Mouse (Mus musculus): ENCODE measurements around the gene Elmod1. TPM values are rescaled to one million over a fixed set of nuclear protein-coding genes. Genes with fewer than 3 reads are reported as not detected.
"Not testable (repeated sequence)": the region's sequence is repeated elsewhere in the genome, so short reads cannot be mapped to it uniquely, and the experiment has no call there.

Elmod1 gene
- not detected in 2 replicates for total RNA-seq (2015; ENCODE audit: low replicate concordance)
- not detected in 2 replicates for total RNA-seq (2017; ENCODE audit: low replicate concordance)

- ATAC-seq (replicated peaks; ENCODE audit: low FRiP score, poor library complexity, severe bottlenecking) = no peak
Measured at GRCm38 (mm10) chr9:53975122-53975518, at the start of gene Elmod1. Gene Elmod1 (minus strand): TSS chr9:53975301.

DNA sequence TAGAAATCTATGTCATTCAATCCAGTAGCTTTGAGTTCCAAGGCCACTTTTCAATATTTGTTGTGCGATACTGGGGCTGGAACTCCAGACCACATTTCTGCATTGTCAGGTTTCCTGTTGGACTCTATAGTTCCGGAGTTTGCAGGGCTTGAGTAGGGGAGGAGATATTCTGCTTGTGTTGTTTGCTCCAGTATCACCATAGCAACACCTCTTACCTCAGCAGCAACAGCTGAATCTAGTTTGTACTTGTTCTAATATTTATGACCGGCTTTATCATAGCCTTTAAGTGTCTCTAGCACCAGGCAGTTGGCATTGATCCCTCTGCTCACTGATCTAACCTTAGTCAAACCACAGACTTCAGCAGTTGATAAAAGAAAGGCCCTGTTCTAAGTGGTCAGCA is 47.7 kb upstream of the Elmod1 start:
- no peak for ATAC-seq (replicated peaks; ENCODE audit: low FRiP score, poor library complexity, severe bottlenecking)

- no peak for ATAC-seq (replicated peaks; ENCODE audit: low FRiP score, poor library complexity, severe bottlenecking)
Measured at GRCm38 (mm10) chr9:53994528-53994927, 19.4 kb upstream of the Elmod1 start.

GRCm38 (mm10) chr9:53992567-53992966 is 17.5 kb upstream of the Elmod1 start:
- not testable (repeated sequence) for ATAC-seq (replicated peaks; ENCODE audit: low FRiP score, poor library complexity, severe bottlenecking)

- 0 out of 2 replicates have a peak, but pooled peaks have one; percentile 65 for ATAC-seq (replicated peaks; ENCODE audit: low FRiP score, poor library complexity, severe bottlenecking)
Measured at GRCm38 (mm10) chr9:53990921-53991320, 15.8 kb upstream of the Elmod1 start.

DNA sequence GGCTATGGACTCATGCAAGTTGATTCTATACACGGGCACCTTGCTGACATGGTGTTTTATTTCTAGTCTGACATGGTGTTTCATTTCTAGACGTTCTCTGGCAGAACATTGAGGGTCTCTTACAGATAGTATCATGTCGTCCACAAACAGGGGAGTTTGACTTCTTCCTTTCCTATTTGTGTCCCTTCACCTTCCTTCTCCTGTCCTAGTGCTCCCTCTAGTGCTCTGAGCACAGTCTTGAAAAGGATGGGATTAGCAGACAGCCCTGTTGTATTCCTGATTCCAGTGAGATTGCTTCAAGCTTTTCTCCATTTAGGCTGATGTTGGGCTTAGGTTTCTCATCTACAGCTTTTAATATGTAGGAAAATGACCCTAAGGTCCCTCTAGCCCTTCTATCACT is 11.9 kb upstream of the Elmod1 start:
- ATAC-seq (replicated peaks; ENCODE audit: low FRiP score, poor library complexity, severe bottlenecking) = no peak

DNA sequence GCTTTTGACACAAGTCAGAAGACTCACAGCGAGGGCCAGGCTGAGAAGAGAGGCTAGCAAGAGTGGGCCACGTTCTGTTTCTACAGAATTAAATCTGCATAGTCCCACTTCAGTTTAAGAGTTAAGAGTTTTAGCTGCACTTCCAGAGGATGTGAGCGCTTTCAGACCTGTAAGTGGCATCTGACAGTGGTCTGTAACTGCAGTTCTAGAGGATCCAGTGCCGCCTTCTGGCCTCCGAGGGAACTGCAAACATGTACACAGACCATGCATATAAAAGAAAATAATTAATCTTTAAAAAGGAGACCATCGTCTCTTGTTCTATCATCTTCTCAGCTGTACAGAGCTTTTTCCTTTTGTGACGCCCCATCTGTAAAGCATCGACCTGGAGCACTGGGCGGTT is 9.8 kb upstream of the Elmod1 start:
- no peak for ATAC-seq (replicated peaks; ENCODE audit: low FRiP score, poor library complexity, severe bottlenecking)

DNA sequence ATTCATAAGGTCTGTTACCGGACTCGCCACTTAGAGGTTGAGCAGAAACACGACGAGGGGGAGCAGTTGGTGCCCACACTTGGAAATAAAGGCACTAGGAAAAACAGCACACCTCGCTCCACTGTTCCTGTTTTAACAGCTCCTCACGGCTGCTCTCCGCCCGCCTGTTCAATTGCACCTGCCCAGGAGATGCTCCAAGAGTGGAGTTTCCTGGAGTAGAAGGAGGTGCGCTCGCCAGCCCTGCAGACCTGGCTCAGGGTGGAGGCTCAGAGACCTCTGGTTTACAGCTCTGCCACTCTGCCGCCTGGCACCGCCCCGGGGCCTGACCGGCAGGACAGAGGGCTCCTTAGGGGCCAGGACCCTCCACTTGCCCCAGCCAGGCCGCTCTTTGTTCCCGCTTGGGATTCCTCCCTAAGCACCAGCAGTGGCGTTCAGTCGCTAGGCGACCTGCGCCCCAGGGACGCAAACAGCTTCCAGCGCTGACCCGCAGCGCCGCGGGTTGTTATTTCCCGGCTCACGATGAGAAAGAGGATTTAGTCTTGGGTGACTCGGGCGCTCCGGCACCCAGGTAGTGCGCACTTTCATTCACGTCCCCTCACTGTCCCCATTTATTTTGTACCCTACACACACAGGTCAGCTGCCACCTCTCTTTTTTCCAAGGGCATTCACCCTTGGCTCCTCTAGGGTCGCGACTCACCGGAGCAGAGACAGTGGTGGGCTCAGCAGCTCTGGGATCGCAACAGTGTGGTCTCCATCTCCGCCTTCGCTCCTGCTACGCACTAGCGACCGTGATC is 576 bp downstream of the Elmod1 start:
- ATAC-seq (replicated peaks; ENCODE audit: low FRiP score, poor library complexity, severe bottlenecking) = no peak

DNA sequence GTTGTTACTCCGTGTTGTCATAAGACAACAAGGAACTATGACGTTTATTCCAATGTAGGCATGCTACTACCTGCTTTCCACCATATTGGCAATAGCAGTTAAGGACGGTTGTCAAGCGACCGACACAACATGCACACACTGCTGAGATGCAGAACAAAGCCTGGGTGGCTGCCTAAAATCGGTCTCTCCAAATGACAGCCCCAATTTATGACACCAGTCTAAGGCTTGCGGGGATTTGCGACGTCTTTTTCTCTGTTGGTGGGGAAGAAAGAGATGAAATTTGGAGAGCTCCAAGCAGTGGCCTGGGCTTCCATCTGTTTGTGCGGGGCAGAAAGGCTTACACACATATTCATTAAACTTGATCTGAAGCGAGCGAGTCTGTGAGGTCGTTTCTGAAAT is 1.2 kb downstream of the Elmod1 start:
- no peak for ATAC-seq (replicated peaks; ENCODE audit: low FRiP score, poor library complexity, severe bottlenecking)

- ATAC-seq (replicated peaks; ENCODE audit: low FRiP score, poor library complexity, severe bottlenecking) = no peak
Measured at GRCm38 (mm10) chr9:53973241-53973640, 1.9 kb downstream of the Elmod1 start.

DNA sequence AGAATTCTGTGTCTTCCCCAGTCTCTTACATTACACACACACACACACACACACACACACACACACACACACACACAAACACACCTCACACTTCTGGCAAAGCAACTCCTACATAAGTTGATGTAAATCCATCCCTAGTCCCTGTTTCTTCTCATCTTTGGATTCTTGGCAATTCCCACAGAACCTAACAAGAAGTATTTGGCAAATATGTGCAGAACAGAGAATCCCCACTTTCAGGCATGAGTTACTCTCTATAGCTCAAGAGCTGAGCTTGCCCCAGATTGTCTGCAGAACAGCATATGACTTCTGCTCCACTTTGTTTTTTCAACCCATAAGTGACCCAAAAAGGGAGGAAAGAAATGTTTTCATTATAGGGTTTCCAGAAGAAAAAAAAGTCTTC is 2.7 kb downstream of the Elmod1 start:
- ATAC-seq (replicated peaks; ENCODE audit: low FRiP score, poor library complexity, severe bottlenecking) = no peak

- no peak for ATAC-seq (replicated peaks; ENCODE audit: low FRiP score, poor library complexity, severe bottlenecking)
Measured at GRCm38 (mm10) chr9:53967610-53968368, 7.3 kb downstream of the Elmod1 start.

DNA sequence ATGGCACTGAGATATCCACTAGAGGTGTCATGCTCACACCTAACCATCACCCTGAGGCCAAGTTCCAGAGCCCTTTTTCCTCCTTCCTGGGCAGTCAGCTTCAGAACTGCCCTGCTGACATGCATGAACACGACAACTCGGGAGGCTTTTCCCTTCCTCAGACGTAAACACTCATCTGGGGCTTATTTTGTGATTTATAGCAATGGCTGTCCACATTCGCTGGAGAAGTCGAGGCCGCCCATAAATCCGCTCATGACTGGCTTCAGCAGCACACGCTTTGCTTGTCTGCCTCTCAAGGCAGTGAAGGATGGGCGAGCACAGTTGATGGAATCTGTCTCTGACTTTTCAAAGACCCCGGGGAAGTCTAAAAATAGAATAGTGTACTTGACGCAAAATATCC is 18.1 kb downstream of the Elmod1 start:
- ATAC-seq (replicated peaks; ENCODE audit: low FRiP score, poor library complexity, severe bottlenecking) = no peak

GRCm38 (mm10) chr9:53954853-53955252 is 20.2 kb downstream of the Elmod1 start:
- ATAC-seq (replicated peaks; ENCODE audit: low FRiP score, poor library complexity, severe bottlenecking) = no peak

DNA sequence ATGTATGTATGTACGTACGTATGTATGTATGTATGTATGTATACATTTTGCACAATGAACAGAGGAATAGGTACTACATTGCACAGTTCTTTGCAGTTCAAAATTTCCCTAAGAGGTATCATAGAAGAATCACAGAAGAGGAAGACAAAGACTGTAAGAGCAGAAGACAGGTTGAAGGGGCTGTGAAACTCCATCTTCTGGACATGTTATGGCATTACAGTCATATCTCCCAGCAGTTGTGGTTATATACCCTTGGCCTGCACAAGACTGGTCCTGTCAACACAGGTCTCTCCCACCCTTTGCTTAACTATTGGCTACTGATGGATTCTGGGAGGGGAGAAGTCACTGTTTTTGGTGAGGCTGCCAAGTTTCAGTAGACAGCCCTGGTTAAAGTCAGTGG is 27.6 kb downstream of the Elmod1 start:
- no peak for ATAC-seq (replicated peaks; ENCODE audit: low FRiP score, poor library complexity, severe bottlenecking)

GRCm38 (mm10) chr9:53938555-53938954 is 36.5 kb downstream of the Elmod1 start:
- no peak for ATAC-seq (replicated peaks; ENCODE audit: low FRiP score, poor library complexity, severe bottlenecking)

DNA sequence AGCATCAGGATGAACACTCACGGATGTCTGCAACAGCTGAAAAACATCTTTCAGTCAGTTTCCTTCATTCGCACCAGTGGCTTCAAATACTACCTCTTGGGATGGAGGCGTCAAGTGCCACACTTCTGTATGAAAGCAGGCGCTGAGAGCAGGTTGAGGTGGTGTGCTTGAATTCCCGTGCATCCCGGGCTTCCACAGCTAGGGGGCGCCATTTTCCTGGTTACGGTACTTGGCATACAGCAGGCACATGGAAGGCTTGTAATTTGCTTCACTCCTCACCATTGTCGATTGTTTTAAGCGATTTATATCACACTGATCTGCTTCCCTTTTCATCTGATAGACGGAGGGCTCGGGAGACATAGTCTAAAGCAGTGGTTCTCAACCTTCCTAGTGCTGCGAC is 40.9 kb downstream of the Elmod1 start:
- no peak for ATAC-seq (replicated peaks; ENCODE audit: low FRiP score, poor library complexity, severe bottlenecking)

DNA sequence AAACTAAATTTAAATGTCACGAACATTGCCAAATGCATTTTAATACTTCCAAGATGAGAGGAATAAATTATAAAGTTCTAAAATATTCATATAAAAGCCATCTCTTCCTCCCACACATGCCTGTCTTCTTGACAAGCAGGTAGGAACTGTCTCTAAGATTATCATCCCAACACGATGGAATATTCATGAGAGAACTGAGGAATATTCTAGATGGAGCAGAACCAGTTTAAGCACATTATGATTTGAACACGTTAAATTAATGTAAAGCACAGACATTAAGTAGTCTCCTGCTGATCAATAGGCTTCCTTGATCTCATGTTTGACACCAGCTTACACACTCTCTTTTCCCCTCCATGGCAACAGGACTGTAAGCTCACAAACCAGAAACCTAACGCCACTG is 41.7 kb downstream of the Elmod1 start:
- no peak for ATAC-seq (replicated peaks; ENCODE audit: low FRiP score, poor library complexity, severe bottlenecking)

- ATAC-seq (replicated peaks; ENCODE audit: low FRiP score, poor library complexity, severe bottlenecking) = no peak
Measured at GRCm38 (mm10) chr9:53930906-53931305, 44.2 kb downstream of the Elmod1 start.

DNA sequence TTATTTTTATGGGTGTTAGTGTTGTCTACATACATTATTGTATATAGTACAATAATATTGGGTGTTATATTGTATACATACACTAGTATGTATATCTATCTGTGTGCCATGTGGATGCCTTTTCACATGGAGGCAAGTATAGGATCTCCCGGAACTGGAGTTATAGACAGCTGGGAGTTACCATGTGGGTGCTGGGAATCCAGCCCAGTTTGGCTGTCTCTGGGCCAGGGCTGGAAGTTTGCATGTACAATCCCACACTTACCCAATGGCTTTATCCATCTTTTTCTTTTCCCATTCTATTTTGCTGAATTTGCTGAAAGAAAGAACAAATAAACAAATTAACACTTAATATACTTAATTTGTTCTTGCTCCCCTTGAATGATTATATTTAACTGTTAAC is 54.0 kb downstream of the Elmod1 start:
- ATAC-seq (replicated peaks; ENCODE audit: low FRiP score, poor library complexity, severe bottlenecking) = no peak
